Mouse (Mus musculus) intestine, postnatal 0 days (tissue): ENCODE results near the gene Nol8. TPM values are rescaled to one million over a fixed set of nuclear protein-coding genes. Genes with fewer than 3 reads are reported as not detected.
A peak's percentile ranks its signal among the peaks of the same experiment; 100 is the strongest.

Source experiments
- ATAC-seq: fragments of 200-750 bp; cut with Nextera tagmentation; 2 replicates; pipeline ENCODE4 v1.8.0; 2017; ENCODE audit warnings: mild to moderate bottlenecking, moderate TSS enrichment, moderate library complexity
- H3K27ac ChIP-seq: fragments of 300-500 bp; sonication (generic); 2 replicates; pipeline ENCODE4 v1.5.1; 2014; ENCODE audit warnings: mild to moderate bottlenecking, low read depth, low read length, moderate library complexity
- H3K27me3 ChIP-seq: fragments of 300-500 bp; sonication (generic); replicated peaks from 2 replicates; pipeline ENCODE4 v1.6.1; 2014; ENCODE audit warnings: low read length, mixed read lengths; ENCODE audit not compliant: control insufficient read depth, insufficient read depth
- H3K36me3 ChIP-seq: fragments of 300-500 bp; sonication (generic); 2 replicates; pipeline ENCODE4 v1.6.1; 2014; ENCODE audit warnings: mild to moderate bottlenecking, moderate library complexity; ENCODE audit not compliant: control insufficient read depth, insufficient read depth
- H3K4me1 ChIP-seq: fragments of 300-500 bp; sonication (generic); replicated peaks from 2 replicates; pipeline ENCODE4 v1.6.1; 2014; ENCODE audit warnings: antibody characterized with exemption, low read length, mixed read lengths; ENCODE audit not compliant: control insufficient read depth, insufficient read depth
- H3K4me2 ChIP-seq: fragments of 300-500 bp; sonication (generic); replicated peaks from 2 replicates; pipeline ENCODE4 v1.6.1; 2014; ENCODE audit warnings: low read depth, mild to moderate bottlenecking, moderate library complexity
- H3K4me3 ChIP-seq: fragments of 300-500 bp; sonication (generic); 2 replicates; pipeline ENCODE4 v1.5.1; 2014; ENCODE audit warnings: low read depth, low read length
- H3K9ac ChIP-seq: fragments of 300-500 bp; sonication (generic); 2 replicates; pipeline ENCODE4 v1.6.1; 2014; ENCODE audit warnings: mild to moderate bottlenecking, low read depth, low read length
- H3K9me3 ChIP-seq: fragments of 300-500 bp; sonication (generic); 2 replicates; pipeline ENCODE4 v1.6.1; 2016; ENCODE audit warnings: mixed run types; ENCODE audit not compliant: control insufficient read depth
- CTCF ChIP-seq: sonication (generic); IDR thresholded peaks from 2 replicates; pipeline ENCODE4 v1.5.1; 2016; ENCODE audit warnings: low read depth, mild to moderate bottlenecking, control low read depth, antibody characterized with exemption, moderate library complexity
- WGBS: fragments of 180-500 bp; shearing (Covaris S2); extraction: QIAGEN DNeasy Blood & Tissue Kit; methylation state at CpG from one replicate; pipeline ENCODE4 v1.1.7; 2014; 5-methylcytosine and 5-hydroxymethylcytosine counted together
- polyA plus RNA-seq: library from polyadenylated mRNA; unstranded; fragments of >200 nt; fragmentation: Nextera tagmentation; extraction: Ambion mirVana; gene quantifications from 2 replicates; pipeline ENCODE4 v1.2.1, GENCODE M21; 2015

Gene Nol8
- polyA plus RNA-seq, 1 experiment from 2014 or later: 9.7 TPM

DNA sequence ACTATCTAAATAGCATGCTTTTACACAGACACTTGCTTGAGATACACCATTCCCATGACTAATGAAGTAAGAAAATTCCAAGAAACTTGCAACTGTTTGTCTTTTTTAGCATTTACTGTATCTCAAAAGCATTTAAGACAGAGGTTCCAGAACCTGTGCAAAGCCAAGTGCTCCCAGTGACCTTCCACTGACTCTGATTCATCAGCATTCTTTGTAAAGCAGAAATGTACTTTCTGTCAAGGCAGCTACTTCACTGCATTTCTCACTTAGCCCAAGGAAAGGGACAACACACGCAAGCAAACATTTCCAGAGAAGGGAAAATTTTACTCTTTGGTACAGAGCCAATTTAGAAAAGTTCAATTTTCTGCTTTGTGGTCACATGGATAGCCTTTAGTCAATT, 29.7 kb upstream of the Nol8 start:
- no peak for TF ChIP-seq CTCF
- ATAC-seq: no peak
- Histone ChIP-seq H3K9ac (no peak overlapping the region), H3K36me3 (no peaks in the 10 kb centered on the region), H3K9me3 (no peaks in the 10 kb centered on the region), H3K4me2 (no peak overlapping the region), H3K4me1 (no peaks in the 10 kb centered on the region), H3K27ac (no peak overlapping the region), H3K27me3 (no peaks in the 10 kb centered on the region), H3K4me3 (no peak overlapping the region)
- WGBS: 59% methylated on average over 1 of the region's 1 CpGs

DNA sequence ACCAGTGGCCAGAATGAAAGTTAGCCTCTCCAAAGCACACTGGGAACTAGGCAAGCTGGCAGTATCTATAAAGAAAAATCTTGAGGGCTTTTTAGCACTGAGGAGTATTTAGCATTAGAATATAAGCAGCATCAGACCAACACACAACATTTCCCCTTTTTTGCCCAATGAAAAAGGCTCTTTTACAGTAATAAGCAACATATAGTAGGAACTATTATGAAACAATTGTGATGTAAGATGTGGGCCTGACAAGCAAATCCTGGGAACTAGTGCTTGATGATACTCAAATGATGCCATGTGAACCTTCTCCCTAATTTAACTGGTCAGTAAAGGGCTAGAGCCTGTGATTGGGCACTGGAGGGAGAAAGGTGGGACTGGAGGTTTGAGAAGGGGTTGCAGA, 24.7 kb upstream of the Nol8 start:
- no peak overlapping the region for H3K9ac ChIP-seq
- H3K9me3 ChIP-seq: no peaks in the 10 kb centered on the region
- H3K27me3 ChIP-seq: no peaks in the 10 kb centered on the region
- no peak for TF ChIP-seq CTCF
- H3K36me3 ChIP-seq: no peaks in the 10 kb centered on the region
- H3K4me2 ChIP-seq: no peak overlapping the region
- H3K27ac ChIP-seq: no peak overlapping the region
- no peak for ATAC-seq
- no peaks in the 10 kb centered on the region for H3K4me1 ChIP-seq
- no peak overlapping the region for H3K4me3 ChIP-seq

DNA sequence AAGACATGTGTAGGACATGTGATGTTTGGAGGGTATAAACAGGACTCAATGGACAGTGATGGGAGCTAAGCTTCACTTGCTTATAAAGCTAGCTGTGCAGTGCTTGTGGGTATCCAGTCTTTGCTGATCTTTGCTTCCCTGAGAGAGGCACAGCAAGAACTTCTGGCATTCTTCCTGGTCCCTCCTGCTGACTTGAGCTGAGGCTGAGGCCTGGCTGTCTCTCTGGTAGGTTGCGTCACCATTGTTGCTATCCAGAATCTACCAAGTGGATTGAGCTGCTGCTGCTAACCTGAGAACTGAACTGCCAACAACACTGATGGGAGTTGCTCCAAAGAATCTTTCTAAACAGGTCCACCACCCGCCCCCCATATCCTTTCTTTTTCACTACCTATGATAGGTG, 23.8 kb upstream of the Nol8 start:
- H3K4me3 ChIP-seq: no peak overlapping the region
- no peaks in the 10 kb centered on the region for H3K9me3 ChIP-seq
- TF ChIP-seq CTCF: no peak
- H3K4me2 ChIP-seq: no peak overlapping the region
- H3K9ac ChIP-seq: no peak overlapping the region
- H3K4me1 ChIP-seq: no peaks in the 10 kb centered on the region
- no peak overlapping the region for H3K27ac ChIP-seq
- H3K36me3 ChIP-seq: no peaks in the 10 kb centered on the region
- H3K27me3 ChIP-seq: no peaks in the 10 kb centered on the region
- WGBS: 90% methylated on average over 2 of the region's 2 CpGs
- no peak for ATAC-seq

DNA sequence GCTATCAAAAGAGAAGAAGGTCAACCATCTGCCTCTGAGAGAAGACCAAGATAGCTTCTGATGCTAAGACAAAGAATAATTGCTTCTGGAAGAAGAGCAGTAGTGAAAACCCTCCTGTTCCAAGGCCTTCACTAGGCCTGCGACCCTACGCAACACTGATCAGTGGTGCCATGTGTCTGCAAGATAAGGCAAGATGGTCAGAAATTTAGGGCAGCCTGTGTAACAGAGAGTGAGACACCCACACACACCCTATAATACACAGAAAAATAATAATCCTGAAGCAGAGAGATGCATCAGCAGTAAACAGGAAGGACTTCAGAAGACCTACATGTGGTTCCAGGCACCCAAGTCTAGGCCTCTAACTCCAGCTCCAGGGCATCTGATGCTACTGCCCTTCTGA, 12.9 kb upstream of the Nol8 start:
- Histone ChIP-seq H3K4me3 (no peak overlapping the region), H3K4me1 (no peaks in the 10 kb centered on the region; the same call in 1 of the 2 replicates), H3K4me2 (no peak overlapping the region), H3K9ac (no peak overlapping the region), H3K27ac (no peak overlapping the region), H3K9me3 (no peaks in the 10 kb centered on the region), H3K36me3 (no peaks in the 10 kb centered on the region), H3K27me3 (no peaks in the 10 kb centered on the region)
- WGBS: 96% methylated on average over 2 of the region's 2 CpGs
- ATAC-seq: no peak
- no peak for TF ChIP-seq CTCF

DNA sequence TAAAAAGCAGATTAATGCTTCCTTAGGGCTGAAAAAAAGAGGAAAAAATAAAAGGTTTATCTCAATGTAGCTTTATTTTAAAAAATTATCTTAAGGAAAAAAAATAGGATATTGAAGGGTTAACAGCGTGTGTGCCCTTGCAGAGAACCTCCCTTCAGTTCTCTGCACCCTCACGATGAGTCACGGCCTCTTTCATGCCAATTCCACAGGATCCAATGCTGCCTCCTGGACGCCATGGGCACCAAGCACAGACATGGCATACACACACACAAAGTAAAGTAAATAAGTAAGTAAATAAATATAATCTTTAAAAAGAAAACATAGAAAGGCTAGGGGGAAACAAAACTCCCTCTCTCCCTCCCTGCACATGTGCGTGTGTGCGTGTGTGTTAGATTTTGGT, 10.2 kb upstream of the Nol8 start:
- no peaks in the 10 kb centered on the region; the same call in 1 of the 2 replicates for H3K4me1 ChIP-seq
- no peak overlapping the region for H3K4me2 ChIP-seq
- H3K36me3 ChIP-seq: no peaks in the 10 kb centered on the region
- H3K27me3 ChIP-seq: no peaks in the 10 kb centered on the region
- no peak overlapping the region for H3K9ac ChIP-seq
- no peak overlapping the region for H3K4me3 ChIP-seq
- WGBS: 67% methylated on average over 6 of the region's 6 CpGs
- no peak overlapping the region for H3K27ac ChIP-seq
- ATAC-seq: no peak
- H3K9me3 ChIP-seq: no peaks in the 10 kb centered on the region
- no peak for TF ChIP-seq CTCF

DNA sequence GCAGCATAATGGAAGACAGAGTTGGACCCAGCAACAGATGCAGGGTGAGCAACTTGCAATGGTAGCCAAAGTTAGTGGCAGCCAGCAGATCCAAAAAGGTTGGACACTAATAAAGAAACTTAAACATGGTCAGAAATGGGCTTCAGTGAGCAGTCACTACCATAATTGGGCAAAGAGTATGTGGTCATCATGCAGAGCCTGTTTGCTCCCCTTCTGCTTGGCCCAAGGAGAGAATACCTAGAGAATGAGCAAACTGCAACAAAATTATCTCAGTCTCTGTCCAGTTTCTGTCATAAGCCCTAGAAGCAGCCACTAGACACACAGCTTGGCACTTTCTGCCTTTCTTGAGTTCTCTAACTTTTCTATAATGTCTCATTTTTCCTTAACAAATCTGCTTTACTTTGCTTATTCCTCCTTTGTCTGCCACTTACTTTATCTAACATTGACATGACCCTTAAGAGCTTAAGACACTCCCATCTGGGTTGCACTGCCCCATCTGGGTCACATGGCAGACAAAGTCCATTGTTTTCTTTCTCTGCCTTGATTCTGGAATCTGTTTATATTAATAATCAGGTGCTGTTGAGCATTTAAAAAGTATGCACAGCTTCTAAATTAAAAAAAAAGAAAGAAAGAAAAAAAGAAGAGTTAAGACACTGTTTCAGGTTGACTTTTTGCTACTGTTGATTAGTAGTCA, 9.1 kb upstream of the Nol8 start:
- Histone ChIP-seq H3K36me3 (no peaks in the 10 kb centered on the region), H3K9ac (no peak overlapping the region), H3K27ac (no peak overlapping the region), H3K27me3 (no peaks in the 10 kb centered on the region), H3K9me3 (no peaks in the 10 kb centered on the region), H3K4me2 (no peak overlapping the region), H3K4me3 (no peak overlapping the region), H3K4me1 (no peaks in the 10 kb centered on the region; the same call in 1 of the 2 replicates)
- no peak for TF ChIP-seq CTCF
- ATAC-seq: 0 out of 2 replicates have a peak, but pooled peaks have one; percentile 43
